Mouse (Mus musculus) midbrain, embryonic 11.5 days (tissue): Measurements from ENCODE around the gene Ttll3. TPM values are rescaled to one million over a fixed set of nuclear protein-coding genes. Genes with fewer than 3 reads are reported as not detected.
A peak's percentile ranks its signal among the peaks of the same experiment; 100 is the strongest.

Source experiments
- ATAC-seq: fragments of 200-750 bp; cut with Nextera tagmentation; 2 replicates; pipeline ENCODE4 v1.8.0; 2017; ENCODE audit warnings: moderate TSS enrichment, moderate library complexity; ENCODE audit not compliant: low FRiP score
- DNase-seq: peaks from one replicate; pipeline ENCODE4 v3.0.0; 2015; ENCODE audit warnings: low spot score; ENCODE audit errors: missing footprints
- H3K27ac ChIP-seq: fragments of 300-500 bp; sonication (generic); 2 replicates; pipeline ENCODE4 v1.5.1; 2014; ENCODE audit warnings: low read depth, low read length
- H3K27me3 ChIP-seq: fragments of 300-500 bp; sonication (generic); 2 replicates; pipeline ENCODE4 v1.6.1; 2014; ENCODE audit warnings: mild to moderate bottlenecking, low read length, moderate library complexity, mixed read lengths; ENCODE audit not compliant: control insufficient read depth, insufficient read depth
- H3K36me3 ChIP-seq: fragments of 300-500 bp; sonication (generic); 2 replicates; pipeline ENCODE4 v1.6.1; 2014; ENCODE audit warnings: mild to moderate bottlenecking, low read length, moderate library complexity, mixed read lengths; ENCODE audit not compliant: control insufficient read depth, insufficient read depth
- H3K4me1 ChIP-seq: fragments of 300-500 bp; sonication (generic); 2 replicates; pipeline ENCODE4 v1.6.1; 2014; ENCODE audit warnings: low read length; ENCODE audit not compliant: control insufficient read depth, insufficient read depth
- H3K4me2 ChIP-seq: fragments of 300-500 bp; sonication (generic); 2 replicates; pipeline ENCODE4 v1.6.1; 2014; ENCODE audit warnings: mild to moderate bottlenecking, moderate library complexity
- H3K4me3 ChIP-seq: fragments of 300-500 bp; sonication (generic); 2 replicates; pipeline ENCODE4 v1.5.1; 2014; ENCODE audit warnings: low read depth, low read length
- H3K9ac ChIP-seq: fragments of 300-500 bp; sonication (generic); 2 replicates; pipeline ENCODE4 v1.6.1; 2014; ENCODE audit warnings: low read length
- H3K9me3 ChIP-seq: fragments of 300-500 bp; sonication (generic); 2 replicates; pipeline ENCODE4 v1.6.1; 2016; ENCODE audit warnings: low read length; ENCODE audit not compliant: control insufficient read depth
- WGBS: fragments of 180-500 bp; shearing (Covaris S2); extraction: QIAGEN DNeasy Blood & Tissue Kit; methylation state at CpG from one replicate; pipeline ENCODE4 v1.1.7; 2014; 5-methylcytosine and 5-hydroxymethylcytosine counted together
- polyA plus RNA-seq: library from polyadenylated mRNA; unstranded; fragments of >200 nt; fragmentation: Nextera tagmentation; extraction: Ambion mirVana; gene quantifications from 2 replicates; pipeline ENCODE4 v1.2.1, GENCODE M21; 2014

Ttll3 gene
- polyA plus RNA-seq, 1 experiment from 2014 or later, result 3.0 TPM

GRCm38 (mm10) chr6:113386025-113386424, 3.0 kb upstream of the Ttll3 start:
- no peak overlapping the region for H3K9ac ChIP-seq
- H3K4me1 ChIP-seq, result no peaks in the 10 kb centered on the region
- H3K4me3 ChIP-seq, result no peak overlapping the region
- ATAC-seq (no peak), DNase-seq (no peak)
- WGBS, result 87% methylated on average over 3 of the region's 3 CpGs
- H3K36me3 ChIP-seq, result peaks cover 44% of the 10 kb centered on the region
- no peaks in the 10 kb centered on the region for H3K27me3 ChIP-seq
- no peaks in the 10 kb centered on the region for H3K9me3 ChIP-seq
- no peak overlapping the region for H3K4me2 ChIP-seq
- no peak overlapping the region for H3K27ac ChIP-seq

DNA sequence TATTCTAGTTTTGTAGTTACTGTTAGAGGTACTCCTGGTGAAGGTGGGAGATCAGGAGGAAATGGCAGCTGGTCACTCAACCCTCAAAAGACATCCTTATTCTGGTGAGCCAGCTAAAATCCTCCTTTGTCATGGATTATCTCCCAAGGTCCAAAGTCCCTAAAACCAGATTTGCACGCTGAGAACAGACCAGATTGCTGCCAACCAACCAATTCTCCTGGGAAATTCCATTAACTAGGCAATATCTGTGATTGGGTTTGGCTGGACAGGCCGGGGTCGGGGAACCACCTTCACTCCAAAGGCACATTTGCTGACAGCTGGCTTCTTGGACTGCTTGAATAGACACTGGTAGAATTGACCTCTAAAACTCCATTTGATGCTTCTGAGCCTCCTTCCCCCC, 1.7 kb downstream of the Ttll3 start:
- Histone ChIP-seq H3K9ac (no peak overlapping the region), H3K9me3 (no peaks in the 10 kb centered on the region), H3K4me2 (no peak overlapping the region), H3K4me1 (peaks cover 7% of the 10 kb centered on the region; the same call in 1 of the 2 replicates), H3K27me3 (no peaks in the 10 kb centered on the region), H3K4me3 (no peak overlapping the region), H3K36me3 (peaks cover 23% of the 10 kb centered on the region), H3K27ac (no peak overlapping the region)
- ATAC-seq (no peak), DNase-seq (no peak)
- WGBS, result 81% methylated on average over 3 of the region's 3 CpGs

DNA sequence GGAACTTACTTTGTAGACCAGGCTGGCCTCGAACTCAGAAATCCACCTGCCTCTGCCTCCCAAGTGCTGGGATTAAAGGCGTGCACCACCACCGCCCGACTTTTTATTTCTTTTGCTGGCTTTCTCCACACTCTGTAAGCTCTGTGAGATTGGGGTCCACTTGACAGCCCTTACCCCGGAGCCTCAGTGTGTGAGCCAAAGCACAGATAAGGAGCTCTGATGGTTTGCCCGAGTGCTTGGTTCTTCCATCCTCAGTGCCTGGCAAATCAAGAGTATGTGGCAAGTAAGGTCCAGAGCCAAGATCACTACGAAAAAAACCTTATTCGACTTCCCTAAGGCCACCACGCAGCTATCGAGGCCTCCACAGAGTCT, 2.9 kb downstream of the Ttll3 start:
- Histone ChIP-seq H3K4me1 (peaks cover 7% of the 10 kb centered on the region; the same call in 1 of the 2 replicates), H3K9me3 (no peaks in the 10 kb centered on the region), H3K4me3 (peak overlapping the region; percentile 41), H3K27ac (peak overlapping the region; percentile 45), H3K27me3 (no peaks in the 10 kb centered on the region), H3K36me3 (peaks cover 19% of the 10 kb centered on the region), H3K4me2 (peak overlapping the region; percentile 68), H3K9ac (peak overlapping the region; percentile 61)
- 23% methylated on average over 10 of the region's 10 CpGs for WGBS
- no peak for DNase-seq
- peak; percentile 51 for ATAC-seq

DNA sequence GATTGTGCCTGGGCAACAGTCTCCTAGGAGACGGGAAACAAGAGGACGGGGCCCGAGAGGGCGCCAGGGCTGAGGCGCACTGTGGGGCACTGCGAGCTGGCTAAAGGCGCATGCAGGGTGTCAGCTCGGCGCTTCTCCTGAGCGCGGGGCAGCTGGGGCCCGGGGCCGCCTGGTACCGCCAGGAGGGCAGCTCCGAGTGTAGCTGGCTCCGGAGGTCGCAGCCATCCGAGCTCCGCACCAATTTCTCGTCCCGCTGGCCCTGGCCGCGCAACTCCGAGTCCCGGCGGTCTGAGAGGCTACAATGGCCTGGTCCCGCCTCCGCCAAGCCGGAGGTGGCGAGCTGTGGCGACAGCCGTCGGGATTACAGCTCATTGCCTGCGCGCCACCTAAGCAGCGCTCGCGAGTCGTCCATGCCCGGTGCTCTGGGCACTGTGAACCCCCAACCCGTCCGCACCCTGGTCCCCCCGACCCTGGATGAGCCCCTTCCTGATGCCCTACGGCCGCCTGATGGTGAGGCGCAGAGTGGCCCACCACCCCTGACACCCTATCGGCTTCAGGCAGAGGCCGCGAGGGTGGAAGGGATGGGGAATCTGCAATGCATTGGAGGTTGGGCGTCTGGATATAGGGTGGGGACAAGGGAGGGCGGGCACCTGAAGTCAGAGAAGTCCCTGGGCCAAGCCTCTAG, 3.5 kb downstream of the Ttll3 start:
- peak overlapping the region; percentile 61 for H3K9ac ChIP-seq
- DNase-seq, result peak; percentile 96
- H3K9me3 ChIP-seq, result no peaks in the 10 kb centered on the region
- no peaks in the 10 kb centered on the region for H3K27me3 ChIP-seq
- WGBS, result 1% methylated on average over 51 of the region's 51 CpGs
- H3K36me3 ChIP-seq, result peaks cover 17% of the 10 kb centered on the region
- ATAC-seq, result peak; percentile 93
- peak overlapping the region; percentile 41 for H3K4me3 ChIP-seq
- H3K4me1 ChIP-seq, result peaks cover 7% of the 10 kb centered on the region; the same call in 1 of the 2 replicates
- H3K27ac ChIP-seq, result peak overlapping the region; percentile 45
- H3K4me2 ChIP-seq, result peak overlapping the region; percentile 68

- peaks cover 8% of the 10 kb centered on the region for H3K36me3 ChIP-seq
- WGBS, result 88% methylated on average over 6 of the region's 6 CpGs
These were observed 4.9 kb downstream of the Ttll3 start for GRCm38 (mm10) chr6:113393951-113394350.

DNA sequence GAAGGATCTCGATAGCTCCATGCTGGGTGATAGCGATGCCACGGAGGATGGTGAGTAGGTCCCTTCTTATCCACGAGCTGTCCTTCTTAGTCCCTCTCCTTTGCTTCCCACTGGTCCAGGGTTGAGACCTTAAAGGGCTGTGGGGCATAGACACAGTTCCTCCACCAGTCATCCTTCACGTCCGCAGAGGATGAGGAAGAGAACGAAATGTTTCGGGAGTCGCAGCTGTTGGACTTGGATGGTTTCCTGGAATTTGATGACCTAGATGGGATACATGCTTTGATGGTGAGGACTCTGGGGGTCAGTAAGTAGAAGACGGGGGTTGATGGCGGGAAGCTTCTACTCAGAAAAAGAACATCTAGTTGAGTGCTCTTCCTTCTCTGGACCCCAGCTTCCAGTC, 5.8 kb downstream of the Ttll3 start:
- H3K36me3 ChIP-seq, result peaks cover 3% of the 10 kb centered on the region; the same call in 1 of the 2 replicates
- H3K4me3 ChIP-seq, result no peak overlapping the region
- no peak for ATAC-seq
- 95% methylated on average over 11 of the region's 11 CpGs for WGBS
- no peak overlapping the region for H3K9ac ChIP-seq
- H3K27me3 ChIP-seq, result no peaks in the 10 kb centered on the region
- H3K9me3 ChIP-seq, result no peaks in the 10 kb centered on the region
- H3K27ac ChIP-seq, result no peak overlapping the region
- peaks cover 7% of the 10 kb centered on the region; the same call in 1 of the 2 replicates for H3K4me1 ChIP-seq
- peak; percentile 69 for DNase-seq
- no peak overlapping the region for H3K4me2 ChIP-seq

More at GRCm38 (mm10) chr6:113393951-113394350, 4.9 kb downstream of the Ttll3 start:
- Histone ChIP-seq H3K4me2 (no peak overlapping the region), H3K4me3 (no peak overlapping the region), H3K9me3 (no peaks in the 10 kb centered on the region), H3K4me1 (peaks cover 7% of the 10 kb centered on the region; the same call in 1 of the 2 replicates), H3K9ac (no peak overlapping the region), H3K27ac (no peak overlapping the region), H3K27me3 (no peaks in the 10 kb centered on the region)
- DNase-seq, result no peak
- no peak for ATAC-seq

- Histone ChIP-seq H3K27ac (no peak overlapping the region), H3K36me3 (no peaks in the 10 kb centered on the region), H3K9me3 (no peaks in the 10 kb centered on the region), H3K9ac (no peak overlapping the region), H3K4me1 (peaks cover 7% of the 10 kb centered on the region; the same call in 1 of the 2 replicates), H3K4me2 (no peak overlapping the region), H3K4me3 (no peak overlapping the region), H3K27me3 (no peaks in the 10 kb centered on the region)
- peak; percentile 62 for DNase-seq
- no peak for ATAC-seq
- 94% methylated on average over 6 of the region's 6 CpGs for WGBS
These were observed 6.4 kb downstream of the Ttll3 start for GRCm38 (mm10) chr6:113395501-113395900.

- WGBS, result 85% methylated on average over 10 of the region's 10 CpGs
- DNase-seq, result no peak
These were observed 7.4 kb downstream of the Ttll3 start for GRCm38 (mm10) chr6:113396270-113397030.

GRCm38 (mm10) chr6:113402094-113402493, 13.0 kb downstream of the Ttll3 start:
- Histone ChIP-seq H3K4me1 (no peaks in the 10 kb centered on the region), H3K27ac (no peak overlapping the region), H3K27me3 (no peaks in the 10 kb centered on the region), H3K9ac (no peak overlapping the region), H3K4me2 (no peak overlapping the region), H3K36me3 (no peaks in the 10 kb centered on the region), H3K9me3 (no peaks in the 10 kb centered on the region), H3K4me3 (no peak overlapping the region)
- no peak for DNase-seq
- ATAC-seq, result no peak
- 91% methylated on average over 13 of the region's 13 CpGs for WGBS

More at GRCm38 (mm10) chr6:113396270-113397030, 7.4 kb downstream of the Ttll3 start:
- H3K36me3 ChIP-seq, result no peaks in the 10 kb centered on the region
- no peaks in the 10 kb centered on the region for H3K27me3 ChIP-seq
- H3K4me1 ChIP-seq, result peaks cover 7% of the 10 kb centered on the region; the same call in 1 of the 2 replicates
- no peak overlapping the region for H3K4me2 ChIP-seq
- no peak overlapping the region for H3K4me3 ChIP-seq
- no peaks in the 10 kb centered on the region for H3K9me3 ChIP-seq
- no peak overlapping the region for H3K9ac ChIP-seq
- ATAC-seq, result no peak
- no peak overlapping the region for H3K27ac ChIP-seq
